ENCODE assay signal across 8 mouse cellular contexts in the genomic region with DNA sequence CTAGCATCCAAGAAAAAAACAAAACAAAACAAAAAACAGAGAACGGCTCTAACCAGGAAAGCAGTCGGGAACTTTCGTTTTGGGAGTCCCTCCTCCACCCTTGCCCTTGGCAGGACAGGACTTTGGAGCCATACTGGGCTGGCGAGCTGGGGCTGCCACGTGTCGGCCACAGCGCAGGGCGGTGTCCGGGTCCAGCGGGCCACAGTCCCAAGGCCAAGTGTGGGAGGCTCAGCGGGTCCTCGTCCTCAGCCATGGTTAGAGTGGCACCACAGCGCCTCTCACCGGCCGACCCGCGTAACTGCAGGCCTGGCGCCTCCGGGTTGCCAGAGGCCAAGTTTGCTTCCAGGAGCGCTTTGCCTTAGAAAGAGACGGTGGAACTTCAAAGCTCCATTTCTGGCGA. TPM values are rescaled to one million over a fixed set of nuclear protein-coding genes. Genes with fewer than 3 reads are reported as not detected.
DNase-seq lines count a peak whose midpoint lies in the region; ATAC-seq and TF ChIP-seq lines count a peak whose summit lies in the region.

No protein-coding gene starts in this region.

- H3K9me3 ChIP-seq in embryonic facial prominence, embryonic 10.5 days = no peaks in the 10 kb centered on the region; the same call in 1 of the 2 replicates
- no peaks in the 10 kb centered on the region for H3K9me3 ChIP-seq in heart, embryonic 11.5 days (replicated peaks; ENCODE audit: control insufficient read depth, low read length)
- no peaks in the 10 kb centered on the region for H3K9me3 ChIP-seq in stomach, postnatal 0 days (ENCODE audit: control insufficient read depth, low read length)

- H3K9ac ChIP-seq in heart, embryonic 11.5 days (ENCODE audit: low read depth, low read length) = peak overlapping the region; percentile 47; the same call in 1 of the 2 replicates
- H3K9ac ChIP-seq in liver, adult 2 months (ENCODE audit: low read depth, low read length) = no peak overlapping the region; the same call in 1 of the 2 replicates
- no peak overlapping the region for H3K9ac ChIP-seq in stomach, postnatal 0 days (ENCODE audit: low read length)

- H3K27ac ChIP-seq in embryonic facial prominence, embryonic 10.5 days (replicated peaks) = 0 out of 2 replicates have a peak overlapping the region, but pooled peaks have one; percentile 15
- no peak overlapping the region for H3K27ac ChIP-seq in heart, embryonic 11.5 days (ENCODE audit: low read depth, low read length)
- peak overlapping the region; percentile 53 for H3K27ac ChIP-seq in liver, adult 2 months (replicated peaks; ENCODE audit: insufficient read depth, low read depth, low read length)
- peak overlapping the region; percentile 63; the same call in 1 of the 2 replicates for H3K27ac ChIP-seq in stomach, postnatal 0 days (replicated peaks)

- H3K79me2 ChIP-seq in liver, adult 2 months (ENCODE audit: control insufficient read depth, insufficient read depth, low read length) = no peaks in the 10 kb centered on the region

- ATAC-seq in heart, embryonic 11.5 days (replicated peaks; ENCODE audit: insufficient number of reproducible peaks, low FRiP score, low TSS enrichment) = no peak
- ATAC-seq in stomach, postnatal 0 days (ENCODE audit: low FRiP score, low TSS enrichment) = peak; percentile 81

- no peak for TF ChIP-seq EP300 in stomach, postnatal 0 days (optimal IDR thresholded peaks at IDR 0.05)

- H3K4me3 ChIP-seq in embryonic facial prominence, embryonic 10.5 days = peak overlapping the region; percentile 29; the same call in 1 of the 2 replicates
- H3K4me3 ChIP-seq in heart, embryonic 11.5 days (ENCODE audit: low read depth, low read length) = peak overlapping the region; percentile 28; the same call in 1 of the 2 replicates
- peak overlapping the region; percentile 10 for H3K4me3 ChIP-seq in liver, adult 2 months (ENCODE audit: insufficient read depth, low read depth, low read length)
- peak overlapping the region; percentile 12; the same call in 1 of the 2 replicates for H3K4me3 ChIP-seq in stomach, postnatal 0 days (ENCODE audit: low read depth, low read length)

- DNase-seq in 3134 (ENCODE audit: extremely low read depth, insufficient read length, low spot score) = peak; percentile 73
- peak; percentile 95 for DNase-seq in adrenal gland, postnatal 10 days
- DNase-seq in embryonic facial prominence, embryonic 10.5 days (ENCODE audit: low spot score) = peak; percentile 68
- DNase-seq in kidney, postnatal 10 days = peak; percentile 89
- DNase-seq in liver, adult 2 months (ENCODE audit: extremely low read depth, low read depth, low spot score) = peak; percentile 85
- DNase-seq in neural tube, embryonic 10.5 days (ENCODE audit: extremely low spot score, low spot score) = peak; percentile 64
- peak; percentile 88 for DNase-seq in stomach, postnatal 0 days (ENCODE audit: low spot score)

- no peak for TF ChIP-seq POLR2A in liver, adult 2 months (IDR thresholded peaks at IDR 0.05; ENCODE audit: extremely low read depth, insufficient read depth, low read length)

- peak; percentile 96 for TF ChIP-seq CTCF in liver, adult 2 months (IDR thresholded peaks at IDR 0.05; ENCODE audit: low read depth, low read length)
- TF ChIP-seq CTCF in stomach, postnatal 0 days (IDR thresholded peaks at IDR 0.05; ENCODE audit: low read depth) = peak; percentile 89

- H3K27me3 ChIP-seq in embryonic facial prominence, embryonic 10.5 days (replicated peaks; ENCODE audit: low read depth, poor library complexity, severe bottlenecking) = peaks cover 6% of the 10 kb centered on the region; the same call in 1 of the 2 replicates
- H3K27me3 ChIP-seq in heart, embryonic 11.5 days (ENCODE audit: control insufficient read depth, insufficient read depth, low read length) = no peaks in the 10 kb centered on the region
- H3K27me3 ChIP-seq in liver, adult 2 months (ENCODE audit: control insufficient read depth, insufficient read depth, low read length) = no peaks in the 10 kb centered on the region
- H3K27me3 ChIP-seq in stomach, postnatal 0 days (ENCODE audit: control insufficient read depth, insufficient read depth, low read length) = no peaks in the 10 kb centered on the region

- H3K4me1 ChIP-seq in embryonic facial prominence, embryonic 10.5 days = peaks cover 3% of the 10 kb centered on the region
- no peaks in the 10 kb centered on the region for H3K4me1 ChIP-seq in heart, embryonic 11.5 days (ENCODE audit: control insufficient read depth, insufficient read depth, low read length)
- peaks cover 2% of the 10 kb centered on the region; the same call in 1 of the 2 replicates for H3K4me1 ChIP-seq in liver, adult 2 months (ENCODE audit: control insufficient read depth, insufficient read depth, low read length)
- H3K4me1 ChIP-seq in stomach, postnatal 0 days (replicated peaks; ENCODE audit: control insufficient read depth, insufficient read depth) = no peaks in the 10 kb centered on the region

- 29% methylated on average over 22 of the region's 22 CpGs for WGBS in embryonic facial prominence, embryonic 10.5 days
- 25% methylated on average over 22 of the region's 22 CpGs for WGBS in heart, embryonic 11.5 days (ENCODE audit: insufficient replicate concordance)
- WGBS in liver, adult 2 months = 3% methylated on average over 22 of the region's 22 CpGs
- 22% methylated on average over 21 of the region's 22 CpGs for WGBS in stomach, postnatal 0 days

- H3K36me3 ChIP-seq in embryonic facial prominence, embryonic 10.5 days (replicated peaks) = no peaks in the 10 kb centered on the region
- no peaks in the 10 kb centered on the region for H3K36me3 ChIP-seq in heart, embryonic 11.5 days (ENCODE audit: control insufficient read depth, insufficient read depth, low read length)
- no peaks in the 10 kb centered on the region for H3K36me3 ChIP-seq in liver, adult 2 months (ENCODE audit: control insufficient read depth, insufficient read depth, low read length)
- H3K36me3 ChIP-seq in stomach, postnatal 0 days (ENCODE audit: control insufficient read depth, insufficient read depth, low read length) = no peaks in the 10 kb centered on the region

- peak overlapping the region; percentile 53 for H3K4me2 ChIP-seq in heart, embryonic 11.5 days
- H3K4me2 ChIP-seq in stomach, postnatal 0 days (replicated peaks; ENCODE audit: low read depth) = peak overlapping the region; percentile 24

RNA-seq across cellular contexts. Expression of a gene that starts 21.0 kb away (rescaled TPM):
- not detected for total RNA-seq in adrenal gland, postnatal 10 days (2021)
- 0.40 and 0.44 TPM in 2 replicates for polyA plus RNA-seq in embryonic facial prominence, embryonic 10.5 days (2016; fragmentation: Nextera tagmentation; extraction: Ambion mirVana)
- 0.27 and 0.42 TPM in 2 replicates for polyA plus RNA-seq in heart, embryonic 11.5 days (2014; fragmentation: Nextera tagmentation; extraction: Ambion mirVana)
- 0.18 and 2.1 TPM in 2 replicates for total RNA-seq in liver, adult 2 months (2014; rRNA removed)
- 0.10 and 1.9 TPM in 2 replicates for polyA plus RNA-seq in liver, adult 2 months (2012; rRNA removed)
- polyA plus RNA-seq in stomach, postnatal 0 days (2015; fragmentation: Nextera tagmentation; extraction: Ambion mirVana) = not detected in 2 replicates

RNA-seq across cellular contexts. Expression of a gene that starts 50.3 kb away (rescaled TPM):
- total RNA-seq in adrenal gland, postnatal 10 days (2021) = 10 to 100 TPM; 12.7 to 13.3 TPM
- polyA plus RNA-seq in embryonic facial prominence, embryonic 10.5 days (2016; fragmentation: Nextera tagmentation; extraction: Ambion mirVana) = 21.7 and 24.7 TPM in 2 replicates
- 14.7 and 14.8 TPM in 2 replicates for polyA plus RNA-seq in heart, embryonic 11.5 days (2014; fragmentation: Nextera tagmentation; extraction: Ambion mirVana)
- 6.7 and 7.7 TPM in 2 replicates for total RNA-seq in liver, adult 2 months (2014; rRNA removed)
- polyA plus RNA-seq in liver, adult 2 months (2012; rRNA removed) = 1.9 and 3.3 TPM in 2 replicates
- polyA plus RNA-seq in stomach, postnatal 0 days (2015; fragmentation: Nextera tagmentation; extraction: Ambion mirVana) = 9.9 and 10.8 TPM in 2 replicates
